Mouse (Mus musculus) hematopoietic stem cell, adult 5-6 weeks (primary cell): ENCODE measurements around the gene Gm8914. TPM values are rescaled to one million over a fixed set of nuclear protein-coding genes. Genes with fewer than 3 reads are reported as not detected.
"Not testable (repeated sequence)": the region's sequence is repeated elsewhere in the genome, so short reads cannot be mapped to it uniquely, and the experiment has no call there.

ENCODE experiments used
- ATAC-seq, 2 experiments: fragments of 125-278 bp in 1 of 2; replicated peaks in 1 of 2; 2 replicates each; pipeline ENCODE4 v1.8.0; 2016 to 2017; ENCODE audit warnings: inconsistent platforms in 2 of 2, mild to moderate bottlenecking in 2 of 2, moderate number of reproducible peaks in 2 of 2, low read depth in 1 of 2, moderate TSS enrichment in 1 of 2; ENCODE audit not compliant: low FRiP score in 2 of 2, poor library complexity in 2 of 2, severe bottlenecking in 2 of 2, insufficient read depth in 1 of 2, low TSS enrichment in 1 of 2
- total RNA-seq: library from RNA; stranded (forward); fragments of 172-1452, 232-1000 nt; gene quantifications from 2 replicates; pipeline ENCODE4 v1.2.3, GENCODE M21; 2017

Gene Gm8914
- not detected in 2 replicates for total RNA-seq

GRCm38 (mm10) chrX:91479826-91480225, at the start of gene Gm8914:
Gene Gm8914, plus strand, starts transcription at chrX:91480126.
- not testable (repeated sequence) for ATAC-seq

Other genes starting within 250 kb of the Gm8914 start
- gene Mageb2, start 148.4 kb upstream of the Gm8914 start, total RNA-seq: not detected in 2 replicates
- gene Gm5072, start 87.6 kb upstream of the Gm8914 start, total RNA-seq: not detected in 2 replicates
- not detected in 2 replicates for gene 1700084M14Rik, start 95.8 kb downstream of the Gm8914 start, total RNA-seq
- gene Gm14781, start 152.1 kb downstream of the Gm8914 start, total RNA-seq: not detected in 2 replicates